Mouse (Mus musculus) brain, embryonic 14.5 days (tissue): ENCODE measurements at regions not wholly inside any gene's neighbourhood (a gene's known extent, or its start where the extent isn't known, plus 50 kb on each side); places are given as distances from the start of the nearest gene placed in this dataset.

ENCODE experiments used
- DNase-seq: peaks from one replicate; pipeline ENCODE4 v3.0.0-alpha.2; 2011; ENCODE audit warnings: low read depth
- CTCF ChIP-seq: fragments of 200-500 bp; IDR thresholded peaks from 2 replicates; pipeline ENCODE4 v1.5.1; 2012; ENCODE audit warnings: inconsistent platforms, mild to moderate bottlenecking, moderate library complexity, borderline replicate concordance; ENCODE audit not compliant: insufficient read depth, insufficient read length; ENCODE audit errors: extremely low read depth
- POLR2A ChIP-seq: fragments of 200-500 bp; IDR thresholded peaks from 2 replicates; pipeline ENCODE4 v1.6.1; 2012; ENCODE audit warnings: mild to moderate bottlenecking, inconsistent platforms, borderline replicate concordance; ENCODE audit not compliant: poor library complexity, insufficient read depth, insufficient read length, severe bottlenecking; ENCODE audit errors: extremely low read depth

- TF ChIP-seq CTCF (no peak), POLR2A (no peak)
- no peak for DNase-seq
Observed at GRCm38 (mm10) chr9:47240950-47241349, 242.4 kb downstream of the Gm4791 start.

- no peak for DNase-seq
- no peak for TF ChIP-seq CTCF
- TF ChIP-seq POLR2A = no peak
Observed at GRCm38 (mm10) chr9:47242051-47242450, 243.5 kb downstream of the Gm4791 start.

GRCm38 (mm10) chr9:47242526-47242925 lies 244.0 kb downstream of the Gm4791 start:
- no peak for DNase-seq
- TF ChIP-seq CTCF (no peak), POLR2A (no peak)

- DNase-seq = peak; percentile 23
- no peak for TF ChIP-seq POLR2A
- no peak for TF ChIP-seq CTCF
Observed at GRCm38 (mm10) chr9:47249029-47249428, 250.5 kb downstream of the Gm4791 start.

- TF ChIP-seq CTCF (no peak), POLR2A (no peak)
- no peak for DNase-seq
Observed at GRCm38 (mm10) chr9:47251160-47251559, 252.6 kb downstream of the Gm4791 start.

- DNase-seq = no peak
- TF ChIP-seq CTCF (no peak), POLR2A (no peak)
Observed at GRCm38 (mm10) chr9:47253836-47254657, 255.5 kb downstream of the Gm4791 start.

- DNase-seq = peak; percentile 92
- TF ChIP-seq POLR2A = no peak
Observed at GRCm38 (mm10) chr9:47265946-47266490, 264.0 kb upstream of the Cadm1 start.

- TF ChIP-seq CTCF = no peak
- no peak for TF ChIP-seq POLR2A
- peak; percentile 85 for DNase-seq
Observed at GRCm38 (mm10) chr9:47276303-47277005, 253.5 kb upstream of the Cadm1 start.

GRCm38 (mm10) chr9:47279410-47279809 lies 250.6 kb upstream of the Cadm1 start:
- TF ChIP-seq POLR2A = no peak
- TF ChIP-seq CTCF = no peak
- DNase-seq = peak; percentile 87

GRCm38 (mm10) chr9:47280146-47280545 lies 249.8 kb upstream of the Cadm1 start:
- peak; percentile 96 for DNase-seq
- no peak for TF ChIP-seq CTCF
- TF ChIP-seq POLR2A = no peak

GRCm38 (mm10) chr9:47280598-47280997 lies 249.4 kb upstream of the Cadm1 start:
- TF ChIP-seq CTCF (peak; percentile 16; the same call in 1 of the 2 replicates), POLR2A (no peak)
- peak; percentile 93 for DNase-seq
